In the genomic region with DNA sequence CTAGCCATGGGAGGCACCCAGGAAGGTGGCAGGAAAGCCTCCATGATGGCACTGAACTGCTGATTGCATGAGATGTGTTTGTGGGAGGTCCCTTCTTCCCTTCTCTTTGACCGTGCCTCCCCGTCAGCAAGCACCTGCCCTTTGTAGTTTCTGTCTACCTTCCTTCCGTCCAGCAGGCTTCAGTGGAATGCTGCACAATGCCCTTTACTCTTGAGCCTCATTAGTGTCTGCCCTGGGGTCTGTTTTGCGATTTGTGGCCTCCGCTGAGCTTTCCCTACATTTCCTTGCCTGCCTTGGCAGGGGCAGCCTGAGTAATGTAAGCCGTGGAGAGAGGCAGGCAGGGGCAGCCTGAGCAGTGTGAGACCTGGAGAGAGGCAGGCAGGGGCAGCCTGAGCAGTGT, we compare ENCODE assay signal across 11 mouse cellular contexts.
"Had no signal": no experiment of that assay in that cellular context is flagged by ENCODE, and none has a peak within 500 bp of the region (broad histone marks: within the 10 kb centered on the region; RNA-seq: fewer than 3 reads in every experiment).

No protein-coding gene starts in this region.

- ATAC-seq: lung, postnatal 0 days; midbrain, embryonic 16.5 days had no signal

- DNase-seq: lung, adult 2 months; lung, postnatal 36 days; right cerebral cortex, postnatal 14 days; thymus, postnatal 36 days had no signal

- H3K4me3 ChIP-seq: layer of hippocampus, adult 2 months; left cerebral cortex, adult 2 months; limb, embryonic 10.5 days; liver, embryonic 15.5 days had no signal

- H3K9me3 ChIP-seq: limb, embryonic 10.5 days; liver, embryonic 15.5 days had no signal

- H3K27me3 ChIP-seq: liver, embryonic 15.5 days had no signal

- H3K9ac ChIP-seq: liver, embryonic 15.5 days had no signal

- H3K27ac ChIP-seq: layer of hippocampus, adult 2 months; left cerebral cortex, adult 2 months; limb, embryonic 10.5 days; liver, embryonic 15.5 days had no signal

- H3K4me2 ChIP-seq: liver, embryonic 11.5 days; liver, embryonic 15.5 days had no signal
